Mouse (Mus musculus) brown adipose tissue, adult 24 weeks (tissue): ENCODE measurements around the gene Znfx1. TPM values are rescaled to one million over a fixed set of nuclear protein-coding genes. Genes with fewer than 3 reads are reported as not detected.
"Not testable (repeated sequence)": the region's sequence is repeated elsewhere in the genome, so short reads cannot be mapped to it uniquely, and the experiment has no call there.

Experiments used
- H3K27ac ChIP-seq: fragments of 200-500 bp; replicated peaks from 2 replicates; pipeline ENCODE4 v1.5.1; 2012; ENCODE audit warnings: low read depth, mild to moderate bottlenecking, low read length
- H3K4me1 ChIP-seq: fragments of 200-500 bp; 2 replicates; pipeline ENCODE4 v1.6.1; 2012; ENCODE audit warnings: low read length, mixed read lengths; ENCODE audit not compliant: control insufficient read depth, insufficient read depth, insufficient read length
- H3K4me3 ChIP-seq: fragments of 200-500 bp; 2 replicates; pipeline ENCODE4 v1.5.1; 2012; ENCODE audit warnings: low read depth, mild to moderate bottlenecking, low read length, moderate library complexity; ENCODE audit not compliant: insufficient read depth
- polyA plus RNA-seq: library from polyadenylated mRNA; stranded (reverse); fragments of >200 nt; gene quantifications from 2 replicates; pipeline ENCODE4 v1.2.4, GENCODE M21; 2012; ENCODE audit not compliant: missing spikeins, insufficient read depth, insufficient read length

Gene Znfx1
- polyA plus RNA-seq, 1 experiment = 20.1 TPM

- Histone ChIP-seq H3K4me1 (no peaks in the 10 kb centered on the region), H3K4me3 (no peak overlapping the region), H3K27ac (no peak overlapping the region)
Measured at GRCm38 (mm10) chr2:167048223-167048622, 14.6 kb downstream of the Znfx1 start.

DNA sequence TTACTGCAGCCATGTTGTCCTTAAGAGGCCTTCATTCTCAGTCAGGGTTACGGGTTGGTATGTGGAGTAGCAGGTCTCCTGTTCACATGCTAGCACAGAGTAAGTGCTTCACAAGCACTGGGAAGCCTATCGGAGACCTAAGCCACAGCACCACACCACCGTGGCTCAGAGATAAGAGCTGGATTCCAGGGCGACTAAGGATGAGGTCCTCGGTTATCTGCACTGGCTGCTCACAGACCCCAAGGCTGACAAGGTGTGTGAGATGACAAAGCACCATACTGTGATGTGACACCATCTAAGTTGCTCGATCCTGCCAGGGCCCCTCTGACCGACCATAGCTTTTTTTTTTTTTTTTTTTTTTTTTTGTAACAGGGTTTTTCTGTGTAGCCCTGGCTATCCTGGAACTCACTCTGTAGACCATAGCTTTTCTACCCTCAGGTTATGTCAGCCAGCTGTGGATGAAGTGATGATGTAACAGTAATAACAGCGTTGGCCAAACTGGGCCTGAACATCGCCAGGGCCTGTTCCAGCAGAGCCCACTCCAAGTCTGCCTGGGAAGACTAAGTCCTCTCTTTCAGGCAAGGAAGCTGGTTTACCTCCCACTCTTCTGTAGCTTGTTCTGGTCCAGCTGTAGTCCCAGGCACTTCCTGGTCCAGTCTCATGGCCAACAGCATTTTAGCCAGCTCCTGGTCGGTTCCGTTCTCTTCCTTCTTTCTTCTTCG, 19.3 kb downstream of the Znfx1 start:
- H3K27ac ChIP-seq = no peak overlapping the region
- H3K4me3 ChIP-seq = no peak overlapping the region
- no peaks in the 10 kb centered on the region for H3K4me1 ChIP-seq

GRCm38 (mm10) chr2:167039386-167039785, 23.4 kb downstream of the Znfx1 start:
- no peak overlapping the region for H3K4me3 ChIP-seq

GRCm38 (mm10) chr2:167038716-167039115, 24.1 kb downstream of the Znfx1 start:
- H3K4me3 ChIP-seq = no peak overlapping the region
- no peaks in the 10 kb centered on the region for H3K4me1 ChIP-seq
- H3K27ac ChIP-seq = no peak overlapping the region

More at GRCm38 (mm10) chr2:167039386-167039785, 23.4 kb downstream of the Znfx1 start:
- Histone ChIP-seq H3K4me1 (no peaks in the 10 kb centered on the region), H3K27ac (no peak overlapping the region)

- no peak overlapping the region for H3K4me3 ChIP-seq
- no peaks in the 10 kb centered on the region for H3K4me1 ChIP-seq
- no peak overlapping the region for H3K27ac ChIP-seq
Measured at GRCm38 (mm10) chr2:167038297-167038696, 24.5 kb downstream of the Znfx1 start.

- Histone ChIP-seq H3K27ac (no peak overlapping the region), H3K4me3 (no peak overlapping the region), H3K4me1 (no peaks in the 10 kb centered on the region)
Measured at GRCm38 (mm10) chr2:167037710-167038109, 25.1 kb downstream of the Znfx1 start.

GRCm38 (mm10) chr2:167030507-167030906, 32.3 kb downstream of the Znfx1 start:
- Histone ChIP-seq H3K27ac (no peak overlapping the region), H3K4me1 (no peaks in the 10 kb centered on the region), H3K4me3 (no peak overlapping the region)

- Histone ChIP-seq H3K27ac (no peak overlapping the region), H3K4me1 (no peaks in the 10 kb centered on the region), H3K4me3 (no peak overlapping the region)
Measured at GRCm38 (mm10) chr2:167028553-167028952, 34.3 kb downstream of the Znfx1 start.

- Histone ChIP-seq H3K4me3 (no peak overlapping the region), H3K4me1 (0 out of 2 replicates have a peak, but pooled peaks cover 3% of the 10 kb centered on the region), H3K27ac (0 out of 2 replicates have a peak overlapping the region, but pooled peaks have one; percentile 31)
Measured at GRCm38 (mm10) chr2:167019396-167019795, 43.4 kb downstream of the Znfx1 start.

GRCm38 (mm10) chr2:167015382-167015718, 47.5 kb downstream of the Znfx1 start:
- Histone ChIP-seq H3K4me1 (0 out of 2 replicates have a peak, but pooled peaks cover 3% of the 10 kb centered on the region), H3K4me3 (peak overlapping the region; percentile 77), H3K27ac (no peak overlapping the region)

DNA sequence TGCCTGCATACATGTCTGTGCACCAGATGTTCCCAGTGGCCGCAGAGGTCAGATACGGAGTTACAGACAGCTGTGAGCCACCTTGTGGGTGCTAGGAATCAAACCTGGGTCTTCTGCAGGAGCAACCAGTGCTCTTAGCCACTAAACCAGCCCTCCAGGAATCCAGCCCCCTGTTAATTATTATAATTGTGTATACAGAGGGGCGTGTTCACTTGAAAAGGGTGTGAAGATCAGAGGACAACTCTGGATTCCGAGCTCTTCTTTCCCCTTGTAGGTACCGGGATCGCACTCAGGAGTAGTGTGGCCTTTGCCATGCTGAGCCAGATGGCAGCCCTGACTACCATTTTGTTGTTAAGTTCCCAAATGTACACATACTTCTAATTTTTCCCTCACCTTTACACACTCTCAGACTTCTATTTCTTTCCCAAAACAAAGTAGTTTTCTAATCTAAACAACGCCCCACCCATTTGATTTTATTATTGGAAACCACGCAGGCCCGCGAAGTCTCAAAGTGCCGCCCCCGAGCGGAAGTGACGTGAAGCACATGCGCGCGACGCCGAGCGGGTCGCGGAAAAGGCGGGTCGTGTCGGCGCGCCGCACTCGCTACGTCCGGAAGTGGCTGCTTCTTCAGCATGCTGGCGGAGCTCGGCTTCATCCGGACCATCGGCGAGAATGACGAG, 48.0 kb downstream of the Znfx1 start, which contains the start of gene Ddx27:
TSS of gene Ddx27 (plus strand) at position 492 of the 680 bp plus-strand sequence.
- Histone ChIP-seq H3K27ac (peak within 1 kb of the TSS; percentile 52), H3K4me3 (peak within 1 kb of the TSS; percentile 77), H3K4me1 (0 out of 2 replicates have a peak, but pooled peaks cover 3% of the 10 kb centered on the region)

DNA sequence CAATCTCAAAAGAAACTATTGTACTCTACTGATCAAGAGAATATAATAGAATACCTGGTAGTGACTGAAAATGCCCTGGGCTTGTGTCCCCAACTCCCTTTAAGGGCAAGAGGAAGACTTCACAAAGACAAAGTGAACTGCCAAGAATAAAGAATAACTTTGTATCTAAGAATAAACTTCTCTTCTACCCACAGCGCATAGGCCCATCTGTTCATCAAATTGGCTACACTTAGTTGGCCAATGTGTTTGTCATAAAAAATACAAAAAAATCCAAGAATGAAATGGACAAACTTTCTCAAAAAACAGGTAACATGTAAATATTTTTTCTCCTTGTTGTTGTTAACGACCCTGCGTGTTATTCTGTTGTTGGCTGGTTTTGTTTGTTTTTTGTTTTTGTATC, 52.3 kb downstream of the Znfx1 start:
- Histone ChIP-seq H3K27ac (no peak overlapping the region), H3K4me3 (no peak overlapping the region), H3K4me1 (no peaks in the 10 kb centered on the region)

- Histone ChIP-seq H3K27ac (no peak overlapping the region), H3K4me1 (no peaks in the 10 kb centered on the region), H3K4me3 (no peak overlapping the region)
Measured at GRCm38 (mm10) chr2:167009483-167009882, 53.3 kb downstream of the Znfx1 start.

GRCm38 (mm10) chr2:167007565-167007964, 55.2 kb downstream of the Znfx1 start:
- not testable (repeated sequence) for H3K27ac ChIP-seq

DNA sequence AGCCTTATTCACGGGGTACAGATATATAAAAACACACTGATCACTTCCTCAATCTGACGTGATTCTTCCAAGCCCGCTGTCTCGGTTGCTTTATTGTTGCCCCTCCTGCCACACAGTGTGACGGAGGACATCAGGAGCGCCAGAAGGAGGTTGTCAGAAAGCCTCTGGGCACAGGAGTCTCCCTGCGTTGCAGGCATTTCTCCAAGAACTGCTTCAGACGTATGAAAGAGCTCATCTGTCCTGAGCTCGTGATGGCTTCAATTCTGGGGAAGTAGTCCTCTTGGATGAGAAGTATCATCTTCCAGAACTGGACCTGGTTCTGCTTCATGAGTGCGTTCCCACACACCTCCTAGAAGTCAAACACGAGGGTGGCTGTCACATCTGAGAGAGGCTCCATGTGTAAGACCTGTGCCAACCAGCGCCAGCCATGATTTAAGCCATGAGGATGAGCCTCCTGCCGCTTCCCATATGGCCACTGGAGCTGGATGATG, 55.8 kb downstream of the Znfx1 start:
- H3K27ac ChIP-seq = no peak overlapping the region
- H3K4me1 ChIP-seq = no peaks in the 10 kb centered on the region
- no peak overlapping the region for H3K4me3 ChIP-seq

More at GRCm38 (mm10) chr2:167007565-167007964, 55.2 kb downstream of the Znfx1 start:
- H3K4me3 ChIP-seq, H3K4me1 ChIP-seq: not testable (repeated sequence)
